ENCODE assay signal across 16 mouse cellular contexts in the genomic region with DNA sequence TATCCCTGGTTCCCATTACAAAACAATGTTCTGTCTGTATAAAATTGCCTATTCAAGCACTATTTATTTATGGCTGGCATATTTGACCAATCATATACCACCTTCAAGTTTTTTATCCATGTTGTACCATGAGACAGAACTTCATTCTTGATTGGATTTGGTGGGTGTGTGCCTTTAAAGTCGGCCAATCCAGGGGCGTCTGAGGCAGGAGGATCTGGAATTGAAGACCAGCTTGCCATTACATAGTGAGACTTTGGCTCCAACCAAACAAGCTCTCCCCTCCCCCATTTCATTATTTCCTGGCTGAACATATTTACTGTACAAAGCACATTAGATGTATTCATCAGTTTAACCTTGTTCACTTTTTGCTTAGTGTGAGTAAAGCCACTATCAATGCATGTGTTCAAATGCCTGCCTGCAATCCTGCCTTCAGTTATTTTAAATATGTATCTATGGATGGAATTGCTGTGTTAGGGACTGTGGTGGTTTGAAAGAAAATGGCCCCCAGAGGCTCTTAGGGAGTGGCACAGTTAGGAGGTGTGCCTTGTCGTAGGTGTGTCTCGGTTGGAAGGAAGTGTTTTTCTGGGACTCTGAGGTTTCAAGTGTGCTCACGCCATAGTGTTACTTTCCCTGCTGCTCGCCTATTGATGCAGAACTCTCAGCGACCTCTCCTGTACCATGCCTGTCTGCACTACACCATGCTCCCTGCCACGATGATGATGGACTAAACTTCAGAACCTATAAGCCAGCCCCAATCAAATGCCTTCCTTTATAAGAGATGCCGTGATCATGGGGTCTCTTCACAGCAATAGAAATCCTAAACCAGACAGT. TPM values are rescaled to one million over a fixed set of nuclear protein-coding genes. Genes with fewer than 3 reads are reported as not detected.
DNase-seq lines count a peak whose midpoint lies in the region; ATAC-seq and TF ChIP-seq lines count a peak whose summit lies in the region.
"Had no signal": no experiment of that assay in that cellular context is flagged by ENCODE, and none has a peak within 500 bp of the region (broad histone marks: within the 10 kb centered on the region; RNA-seq: fewer than 3 reads in every experiment).

No protein-coding gene starts in this region.

- no peaks in the 10 kb centered on the region for H3K9me3 ChIP-seq in kidney, postnatal 0 days (replicated peaks; ENCODE audit: low read length)
- H3K9me3 ChIP-seq in E14TG2a.4 (ENCODE audit: low read length): no peaks in the 10 kb centered on the region
- H3K9me3 ChIP-seq in liver, embryonic 14.5 days (ENCODE audit: control insufficient read depth, low read length): no peaks in the 10 kb centered on the region
- no peaks in the 10 kb centered on the region; the same call in 1 of the 2 replicates for H3K9me3 ChIP-seq in forebrain, embryonic 11.5 days (ENCODE audit: control insufficient read depth, low read length)
- H3K9me3 ChIP-seq in midbrain, embryonic 13.5 days: no peaks in the 10 kb centered on the region
- H3K9me3 ChIP-seq: embryonic facial prominence, embryonic 12.5 days; forebrain, embryonic 15.5 days; heart, embryonic 12.5 days; hindbrain, embryonic 10.5 days; hindbrain, embryonic 15.5 days; limb, embryonic 12.5 days; neural tube, embryonic 13.5 days had no signal

- no peak overlapping the region for H3K27ac ChIP-seq in kidney, postnatal 0 days
- no peak overlapping the region for H3K27ac ChIP-seq in liver, embryonic 14.5 days
- no peak overlapping the region for H3K27ac ChIP-seq in forebrain, embryonic 11.5 days (ENCODE audit: low read depth, low read length)
- no peak overlapping the region for H3K27ac ChIP-seq in midbrain, embryonic 13.5 days
- H3K27ac ChIP-seq: embryonic facial prominence, embryonic 12.5 days; forebrain, embryonic 15.5 days; limb, embryonic 12.5 days had no signal

- no peak overlapping the region for H3K9ac ChIP-seq in kidney, postnatal 0 days (ENCODE audit: low read depth, low read length)
- no peak overlapping the region for H3K9ac ChIP-seq in liver, embryonic 14.5 days (replicated peaks)
- no peak overlapping the region for H3K9ac ChIP-seq in forebrain, embryonic 11.5 days (ENCODE audit: low read length)
- H3K9ac ChIP-seq in midbrain, embryonic 13.5 days (replicated peaks): no peak overlapping the region

- H3K4me1 ChIP-seq in kidney, postnatal 0 days (replicated peaks; ENCODE audit: insufficient read depth, low read length): no peaks in the 10 kb centered on the region
- H3K4me1 ChIP-seq in E14TG2a.4 (replicated peaks; ENCODE audit: low read depth, low read length): peaks cover 46% of the 10 kb centered on the region
- H3K4me1 ChIP-seq in liver, embryonic 14.5 days (replicated peaks; ENCODE audit: control insufficient read depth in 2 of 2, insufficient read depth in 2 of 2, low read length in 1 of 2): peaks cover 13 to 14% of the 10 kb centered on the region in 2 experiments
- no peaks in the 10 kb centered on the region; the same call in 1 of the 2 replicates for H3K4me1 ChIP-seq in forebrain, embryonic 11.5 days (replicated peaks; ENCODE audit: control insufficient read depth, insufficient read depth, low read length)
- H3K4me1 ChIP-seq in midbrain, embryonic 13.5 days (replicated peaks): peaks cover 12% of the 10 kb centered on the region
- H3K4me1 ChIP-seq: embryonic facial prominence, embryonic 12.5 days; limb, embryonic 12.5 days had no signal

- no peak overlapping the region for H3K4me3 ChIP-seq in kidney, postnatal 0 days (replicated peaks; ENCODE audit: low read depth, low read length)
- peak overlapping the region; percentile 59 for H3K4me3 ChIP-seq in E14TG2a.4 (replicated peaks; ENCODE audit: low read length)
- H3K4me3 ChIP-seq in liver, embryonic 14.5 days (ENCODE audit: insufficient read depth in 1 of 2, low read depth in 2 of 2, low read length in 2 of 2): no peak overlapping the region
- H3K4me3 ChIP-seq in forebrain, embryonic 11.5 days (ENCODE audit: low read depth, low read length): no peak overlapping the region
- no peak overlapping the region for H3K4me3 ChIP-seq in midbrain, embryonic 13.5 days (replicated peaks)

- peak; percentile 30 for ATAC-seq in kidney, postnatal 0 days (replicated peaks; ENCODE audit: low FRiP score, low read depth)
- no peak for ATAC-seq in liver, embryonic 14.5 days (ENCODE audit: insufficient read depth)
- ATAC-seq in forebrain, embryonic 11.5 days (replicated peaks; ENCODE audit: low FRiP score): no peak
- ATAC-seq in midbrain, embryonic 13.5 days: no peak

- no peaks in the 10 kb centered on the region for H3K27me3 ChIP-seq in kidney, postnatal 0 days (ENCODE audit: insufficient read depth, low read length)
- no peaks in the 10 kb centered on the region for H3K27me3 ChIP-seq in E14TG2a.4 (ENCODE audit: insufficient read depth, low read length)
- H3K27me3 ChIP-seq in liver, embryonic 14.5 days (ENCODE audit: control insufficient read depth, insufficient read depth, low read length): no peaks in the 10 kb centered on the region
- H3K27me3 ChIP-seq in forebrain, embryonic 11.5 days (ENCODE audit: control insufficient read depth, insufficient read depth, low read length): no peaks in the 10 kb centered on the region
- H3K27me3 ChIP-seq in midbrain, embryonic 13.5 days: no peaks in the 10 kb centered on the region
- H3K27me3 ChIP-seq: embryonic facial prominence, embryonic 12.5 days; forebrain, embryonic 15.5 days; heart, embryonic 12.5 days; hindbrain, embryonic 15.5 days; limb, embryonic 12.5 days; neural tube, embryonic 13.5 days had no signal

- peak overlapping the region; percentile 6; the same call in 1 of the 2 replicates for H3K4me2 ChIP-seq in kidney, postnatal 0 days (ENCODE audit: low read length)
- peak overlapping the region; percentile 18 for H3K4me2 ChIP-seq in liver, embryonic 14.5 days (ENCODE audit: low read depth)
- no peak overlapping the region for H3K4me2 ChIP-seq in forebrain, embryonic 11.5 days (ENCODE audit: low read depth, low read length, severe bottlenecking)
- H3K4me2 ChIP-seq in midbrain, embryonic 13.5 days (replicated peaks): no peak overlapping the region

- no peak for TF ChIP-seq CTCF in kidney, postnatal 0 days (IDR thresholded peaks at IDR 0.05; ENCODE audit: low read depth)
- no peak for TF ChIP-seq CTCF in E14TG2a.4 (conservative IDR thresholded peaks at IDR 0.05; ENCODE audit: low read length)
- no peak for TF ChIP-seq CTCF in liver, embryonic 14.5 days (IDR thresholded peaks at IDR 0.05; ENCODE audit: low read depth)

- H3K36me3 ChIP-seq in kidney, postnatal 0 days (ENCODE audit: insufficient read depth, low read length): peaks cover 13% of the 10 kb centered on the region
- H3K36me3 ChIP-seq in E14TG2a.4 (ENCODE audit: insufficient read depth, low read length): peaks cover 26% of the 10 kb centered on the region
- H3K36me3 ChIP-seq in liver, embryonic 14.5 days (replicated peaks; ENCODE audit: control insufficient read depth, insufficient read depth, low read depth): peaks cover 3% of the 10 kb centered on the region
- H3K36me3 ChIP-seq in forebrain, embryonic 11.5 days (ENCODE audit: control insufficient read depth, insufficient read depth, low read length): no peaks in the 10 kb centered on the region
- peaks cover 22% of the 10 kb centered on the region for H3K36me3 ChIP-seq in midbrain, embryonic 13.5 days

- no peak for TF ChIP-seq EP300 in liver, embryonic 14.5 days (IDR thresholded peaks at IDR 0.05; ENCODE audit: low read depth)

- DNase-seq in kidney, postnatal 0 days (ENCODE audit: low spot score): no peak
- DNase-seq in kidney, adult 8-10 months: no peak
- DNase-seq in ZHBTc4 (ENCODE audit: low read depth, low spot score): peak; percentile 33
- DNase-seq in liver, embryonic 14.5 days (ENCODE audit: low read depth in 3 of 3, low spot score in 3 of 3): no peak
- DNase-seq in right cerebral cortex, adult 18-20 months: no peak
- DNase-seq in forebrain, embryonic 11.5 days (ENCODE audit: low spot score): no peak
- DNase-seq: cerebellum, adult 8-10 months had no signal

- 40% methylated on average over 9 of the region's 9 CpGs for WGBS in kidney, postnatal 0 days
- 57% methylated on average over 9 of the region's 9 CpGs for WGBS in liver, embryonic 14.5 days (ENCODE audit: insufficient replicate concordance)
- 74% methylated on average over 9 of the region's 9 CpGs for WGBS in forebrain, embryonic 11.5 days
- 69% methylated on average over 9 of the region's 9 CpGs for WGBS in midbrain, embryonic 13.5 days

RNA-seq across cellular contexts. Expression of a gene that starts 1.1 kb away (rescaled TPM):
- 213 and 233 TPM in 2 replicates for polyA plus RNA-seq in kidney, postnatal 0 days (2015; fragmentation: Nextera tagmentation; extraction: Ambion mirVana)
- 30.5 and 85.7 TPM in 2 replicates for polyA plus RNA-seq in liver, embryonic 14.5 days (2012; rRNA removed)
- 151 and 161 TPM in 2 replicates for polyA plus RNA-seq in liver, embryonic 14.5 days (2014; fragmentation: Nextera tagmentation; extraction: Ambion mirVana)
- 305 TPM in 2 replicates for polyA plus RNA-seq in forebrain, embryonic 11.5 days (2014; fragmentation: Nextera tagmentation; extraction: Ambion mirVana)
- polyA plus RNA-seq in midbrain, embryonic 13.5 days (2015; fragmentation: Nextera tagmentation; extraction: Ambion mirVana): 232 and 248 TPM in 2 replicates

Comparison
In these comparisons a context has a peak if more than half of its experiments do, and no peak if none do; other contexts are left out.
1. H3K4me2 ChIP-seq: peak in kidney, postnatal 0 days (single experiment) and liver, embryonic 14.5 days (single experiment); none in forebrain, embryonic 11.5 days (single experiment) and midbrain, embryonic 13.5 days (single experiment).